21 mouse cellular contexts compared by ENCODE assay signal in the genomic region with DNA sequence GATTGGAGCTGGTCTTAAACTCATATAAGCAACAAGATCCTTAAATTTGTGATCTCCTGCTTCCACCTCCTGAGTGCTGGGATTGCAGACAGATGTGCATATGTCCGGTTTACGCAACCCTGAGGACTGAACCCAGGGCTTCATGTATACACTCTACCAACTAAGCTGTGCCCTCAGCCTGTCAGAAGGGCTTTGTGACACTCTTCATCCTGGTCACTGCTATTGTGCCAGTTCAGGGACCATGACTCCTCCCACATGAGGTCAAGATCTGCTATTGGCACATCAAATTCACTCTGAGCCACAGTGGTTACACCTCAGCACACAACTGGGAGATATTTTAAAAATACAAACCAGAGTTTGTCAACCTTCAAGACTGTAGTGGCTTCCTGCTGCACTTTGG. TPM values are rescaled to one million over a fixed set of nuclear protein-coding genes. Genes with fewer than 3 reads are reported as not detected.
DNase-seq lines count a peak whose midpoint lies in the region; ATAC-seq and TF ChIP-seq lines count a peak whose summit lies in the region.
"Had no signal": no experiment of that assay in that cellular context is flagged by ENCODE, and none has a peak within 500 bp of the region (broad histone marks: within the 10 kb centered on the region; RNA-seq: fewer than 3 reads in every experiment).

No protein-coding gene starts in this region.

- H3K27ac ChIP-seq in forebrain, embryonic 10.5 days, result peak overlapping the region; percentile 35; the same call in 1 of the 2 replicates
- H3K27ac ChIP-seq in forebrain, postnatal 0 days (ENCODE audit: low read depth, low read length), result no peak overlapping the region
- no peak overlapping the region for H3K27ac ChIP-seq in kidney, embryonic 16.5 days (ENCODE audit: low read length)
- H3K27ac ChIP-seq in kidney, adult 2 months (ENCODE audit: insufficient read depth, low read depth, low read length), result no peak overlapping the region
- no peak overlapping the region for H3K27ac ChIP-seq in midbrain, embryonic 11.5 days (ENCODE audit: low read depth, low read length)
- no peak overlapping the region for H3K27ac ChIP-seq in midbrain, postnatal 0 days (ENCODE audit: low read depth, low read length)
- H3K27ac ChIP-seq: embryonic facial prominence, embryonic 12.5 days; heart, embryonic 10.5 days; hindbrain, embryonic 12.5 days had no signal

- WGBS in forebrain, embryonic 10.5 days, result 92% methylated on average over 2 of the region's 2 CpGs
- WGBS in forebrain, postnatal 0 days, result 83% methylated on average over 2 of the region's 2 CpGs
- WGBS in kidney, embryonic 16.5 days, result 70% methylated on average over 2 of the region's 2 CpGs
- 85% methylated on average over 2 of the region's 2 CpGs for WGBS in kidney, adult 2 months
- 74% methylated on average over 2 of the region's 2 CpGs for WGBS in midbrain, embryonic 11.5 days
- WGBS in midbrain, postnatal 0 days, result 88% methylated on average over 2 of the region's 2 CpGs

- H3K4me3 ChIP-seq in forebrain, embryonic 10.5 days, result no peak overlapping the region
- H3K4me3 ChIP-seq in forebrain, postnatal 0 days (ENCODE audit: low read depth, low read length), result no peak overlapping the region
- H3K4me3 ChIP-seq in kidney, embryonic 16.5 days (ENCODE audit: low read length), result no peak overlapping the region
- no peak overlapping the region for H3K4me3 ChIP-seq in kidney, adult 2 months (ENCODE audit: insufficient read depth, low read depth, low read length)
- H3K4me3 ChIP-seq in midbrain, embryonic 11.5 days (ENCODE audit: low read depth, low read length), result no peak overlapping the region
- H3K4me3 ChIP-seq in midbrain, postnatal 0 days (ENCODE audit: low read depth, low read length), result no peak overlapping the region
- H3K4me3 ChIP-seq: embryonic facial prominence, embryonic 12.5 days; heart, embryonic 10.5 days; hindbrain, embryonic 12.5 days had no signal

- H3K27me3 ChIP-seq in forebrain, embryonic 10.5 days (ENCODE audit: poor library complexity, severe bottlenecking), result peaks cover 100% of the 10 kb centered on the region
- peaks cover 32% of the 10 kb centered on the region for H3K27me3 ChIP-seq in forebrain, postnatal 0 days (ENCODE audit: insufficient read depth, low read length)
- peaks cover 15% of the 10 kb centered on the region for H3K27me3 ChIP-seq in kidney, embryonic 16.5 days (ENCODE audit: insufficient read depth, low read length)
- H3K27me3 ChIP-seq in kidney, adult 2 months (replicated peaks; ENCODE audit: control insufficient read depth, insufficient read depth, low read length), result no peaks in the 10 kb centered on the region
- no peaks in the 10 kb centered on the region for H3K27me3 ChIP-seq in midbrain, embryonic 11.5 days (ENCODE audit: control insufficient read depth, insufficient read depth, low read length)
- H3K27me3 ChIP-seq in midbrain, postnatal 0 days (ENCODE audit: insufficient read depth, low read length), result no peaks in the 10 kb centered on the region

- ATAC-seq in forebrain, postnatal 0 days, result no peak
- peak; percentile 19; the same call in 1 of the 2 replicates for ATAC-seq in kidney, embryonic 16.5 days (ENCODE audit: low FRiP score, low TSS enrichment)
- 0 out of 2 replicates have a peak, but pooled peaks have one; percentile 29 for ATAC-seq in midbrain, embryonic 11.5 days (ENCODE audit: low FRiP score)
- no peak for ATAC-seq in midbrain, postnatal 0 days (ENCODE audit: low FRiP score)
- peak; percentile 81 for ATAC-seq in megakaryocyte progenitor cell, adult 5-6 weeks (replicated peaks; ENCODE audit: poor library complexity)
- ATAC-seq: forebrain, embryonic 14.5 days; hindbrain, embryonic 16.5 days had no signal

- no peak overlapping the region for H3K4me2 ChIP-seq in forebrain, postnatal 0 days (ENCODE audit: low read depth)
- no peak overlapping the region for H3K4me2 ChIP-seq in kidney, embryonic 16.5 days (replicated peaks; ENCODE audit: low read depth, low read length)
- no peak overlapping the region for H3K4me2 ChIP-seq in midbrain, embryonic 11.5 days
- H3K4me2 ChIP-seq in midbrain, postnatal 0 days (ENCODE audit: low read depth, low read length, poor library complexity, severe bottlenecking), result no peak overlapping the region
- H3K4me2 ChIP-seq: embryonic facial prominence, embryonic 12.5 days; hindbrain, embryonic 12.5 days had no signal

- TF ChIP-seq POLR2A in kidney, adult 2 months (IDR thresholded peaks at IDR 0.05; ENCODE audit: low read depth, low read length), result no peak

- no peak overlapping the region for H3K9ac ChIP-seq in forebrain, postnatal 0 days
- no peak overlapping the region for H3K9ac ChIP-seq in kidney, embryonic 16.5 days (replicated peaks; ENCODE audit: low read length)
- H3K9ac ChIP-seq in midbrain, embryonic 11.5 days (ENCODE audit: low read length), result no peak overlapping the region
- H3K9ac ChIP-seq in midbrain, postnatal 0 days (replicated peaks; ENCODE audit: low read length, poor library complexity, severe bottlenecking), result no peak overlapping the region
- H3K9ac ChIP-seq: embryonic facial prominence, embryonic 12.5 days; hindbrain, embryonic 12.5 days had no signal

- H3K4me1 ChIP-seq in forebrain, embryonic 10.5 days, result peaks cover 40% of the 10 kb centered on the region
- H3K4me1 ChIP-seq in forebrain, postnatal 0 days (ENCODE audit: insufficient read depth), result no peaks in the 10 kb centered on the region
- peaks cover 4% of the 10 kb centered on the region for H3K4me1 ChIP-seq in kidney, embryonic 16.5 days (ENCODE audit: insufficient read depth, low read length)
- H3K4me1 ChIP-seq in kidney, adult 2 months (ENCODE audit: control insufficient read depth, insufficient read depth, low read length), result 0 out of 2 replicates have a peak, but pooled peaks cover 3% of the 10 kb centered on the region
- peaks cover 20% of the 10 kb centered on the region for H3K4me1 ChIP-seq in midbrain, embryonic 11.5 days (ENCODE audit: control insufficient read depth, insufficient read depth, low read length)
- 0 out of 2 replicates have a peak, but pooled peaks cover 4% of the 10 kb centered on the region for H3K4me1 ChIP-seq in midbrain, postnatal 0 days (ENCODE audit: insufficient read depth, low read length)
- H3K4me1 ChIP-seq: embryonic facial prominence, embryonic 12.5 days had no signal

- no peak for DNase-seq in forebrain, embryonic 10.5 days (ENCODE audit: extremely low spot score, low spot score)
- no peak for DNase-seq in forebrain, postnatal 0 days
- no peak for DNase-seq in kidney, adult 2 months
- no peak for DNase-seq in midbrain, embryonic 11.5 days (ENCODE audit: low spot score, missing footprints)
- DNase-seq in midbrain, postnatal 0 days (ENCODE audit: low spot score), result no peak
- no peak for DNase-seq in cerebellum, postnatal 10 days
- DNase-seq: adrenal gland, postnatal 25 days; cerebellum, adult 18-20 months; cerebellum, adult 9-11 months; gastrocnemius, postnatal 36 days; heart, adult 18-20 months; heart, postnatal 10 days; heart, postnatal 4 days had no signal

- TF ChIP-seq CTCF in forebrain, postnatal 0 days (IDR thresholded peaks at IDR 0.05; ENCODE audit: low read depth), result no peak
- no peak for TF ChIP-seq CTCF in kidney, adult 2 months (conservative IDR thresholded peaks at IDR 0.05; ENCODE audit: insufficient read depth, insufficient read length, low read depth, low read length)
- TF ChIP-seq CTCF in midbrain, postnatal 0 days (IDR thresholded peaks at IDR 0.05), result no peak

- H3K36me3 ChIP-seq in forebrain, embryonic 10.5 days (replicated peaks), result no peaks in the 10 kb centered on the region
- no peaks in the 10 kb centered on the region for H3K36me3 ChIP-seq in forebrain, postnatal 0 days (ENCODE audit: insufficient read depth)
- H3K36me3 ChIP-seq in kidney, embryonic 16.5 days (ENCODE audit: insufficient read depth, low read length), result no peaks in the 10 kb centered on the region
- no peaks in the 10 kb centered on the region for H3K36me3 ChIP-seq in kidney, adult 2 months (ENCODE audit: control insufficient read depth, insufficient read depth, low read length)
- no peaks in the 10 kb centered on the region for H3K36me3 ChIP-seq in midbrain, embryonic 11.5 days (ENCODE audit: control insufficient read depth, insufficient read depth, low read length)
- no peaks in the 10 kb centered on the region for H3K36me3 ChIP-seq in midbrain, postnatal 0 days (ENCODE audit: insufficient read depth, low read length)
- H3K36me3 ChIP-seq: embryonic facial prominence, embryonic 12.5 days; heart, embryonic 10.5 days; hindbrain, embryonic 12.5 days had no signal

- no peaks in the 10 kb centered on the region for H3K9me3 ChIP-seq in forebrain, embryonic 10.5 days
- no peaks in the 10 kb centered on the region for H3K9me3 ChIP-seq in forebrain, postnatal 0 days (ENCODE audit: low read length)
- no peaks in the 10 kb centered on the region for H3K9me3 ChIP-seq in kidney, embryonic 16.5 days (ENCODE audit: low read length)
- H3K9me3 ChIP-seq in midbrain, embryonic 11.5 days (ENCODE audit: control insufficient read depth, low read length), result no peaks in the 10 kb centered on the region
- H3K9me3 ChIP-seq in midbrain, postnatal 0 days (ENCODE audit: low read length), result no peaks in the 10 kb centered on the region
- H3K9me3 ChIP-seq: embryonic facial prominence, embryonic 12.5 days; heart, embryonic 10.5 days; hindbrain, embryonic 12.5 days had no signal

RNA-seq across cellular contexts. Expression of a gene that starts 11.0 kb away (rescaled TPM):
- 21.9 and 29.6 TPM in 2 replicates for polyA plus RNA-seq in forebrain, embryonic 10.5 days (2016; fragmentation: Nextera tagmentation; extraction: Ambion mirVana)
- 59.4 and 75.5 TPM in 2 replicates for total RNA-seq in forebrain, postnatal 0 days (2014; rRNA removed)
- polyA plus RNA-seq in forebrain, postnatal 0 days (2015; fragmentation: Nextera tagmentation; extraction: Ambion mirVana), result 84.0 and 86.5 TPM in 2 replicates
- 7.6 and 7.7 TPM in 2 replicates for polyA plus RNA-seq in kidney, embryonic 16.5 days (2015; fragmentation: Nextera tagmentation; extraction: Ambion mirVana)
- 8.5 and 9.6 TPM in 2 replicates for polyA plus RNA-seq in kidney, adult 2 months (2012; rRNA removed)
- 117 and 124 TPM in 2 replicates for polyA plus RNA-seq in midbrain, embryonic 11.5 days (2014; fragmentation: Nextera tagmentation; extraction: Ambion mirVana)
- 109 and 117 TPM in 2 replicates for total RNA-seq in midbrain, postnatal 0 days (2014; rRNA removed)
- polyA plus RNA-seq in midbrain, postnatal 0 days (2015; fragmentation: Nextera tagmentation; extraction: Ambion mirVana), result 109 and 121 TPM in 2 replicates
- 16.9 and 18.4 TPM in 2 replicates for total RNA-seq in megakaryocyte progenitor cell, adult 5-6 weeks (2015)
- total RNA-seq in megakaryocyte progenitor cell, adult 5-6 weeks (2017), result 7.2 and 7.7 TPM in 2 replicates
- total RNA-seq: MEL had no signal

Comparison
In these comparisons a context has a peak if more than half of its experiments do, and no peak if none do; other contexts are left out.
1. ATAC-seq: peak in kidney, embryonic 16.5 days (single experiment), midbrain, embryonic 11.5 days (single experiment) and megakaryocyte progenitor cell, adult 5-6 weeks (single experiment); none in forebrain, postnatal 0 days (single experiment) and midbrain, postnatal 0 days (single experiment).